Mouse (Mus musculus): ENCODE measurements at regions not wholly inside any gene's neighbourhood (a gene's known extent, or its start where the extent isn't known, plus 50 kb on each side); places are given as distances from the start of the nearest gene placed in this dataset.

GRCm38 (mm10) chr9:120248728-120249127, 52.6 kb upstream of the Myrip start:
- no peak for TF ChIP-seq CTCF (IDR thresholded peaks at IDR 0.05; ENCODE audit: extremely low read depth, insufficient read length, insufficient replicate concordance, low read depth, low read length)
- TF ChIP-seq POLR2A (IDR thresholded peaks at IDR 0.05; ENCODE audit: low read depth, low read length) = no peak

Measured in small intestine, adult 2 months (tissue).